Mouse (Mus musculus): ENCODE data around the gene Tm9sf2.

GRCm38 (mm10) chr14:122069948-122070347 is 36.9 kb upstream of the Tm9sf2 start:
- no peak for TF ChIP-seq POLR2A (IDR thresholded peaks at IDR 0.05; ENCODE audit: insufficient read length, low read depth)
- TF ChIP-seq MYOD1 (IDR thresholded peaks at IDR 0.05; ENCODE audit: control insufficient read depth in 1 of 3, insufficient read length in 2 of 3, low read depth in 2 of 3), result no peak
- no peak for TF ChIP-seq USF1 (IDR thresholded peaks at IDR 0.05; ENCODE audit: low read depth)
- no peak for TF ChIP-seq SRF (IDR thresholded peaks at IDR 0.05; ENCODE audit: control insufficient read depth, insufficient read length, low read depth)
- no peak for TF ChIP-seq MYOG (IDR thresholded peaks at IDR 0.05; ENCODE audit: control insufficient read depth in 1 of 3, insufficient read depth in 1 of 3, insufficient read length in 2 of 3, low read depth in 2 of 3)
- TF ChIP-seq MAX (IDR thresholded peaks at IDR 0.05; ENCODE audit: low read depth), result no peak

Measured in myocyte (in vitro differentiated cells).